9 mouse cellular contexts compared by ENCODE assay signal in the genomic region with DNA sequence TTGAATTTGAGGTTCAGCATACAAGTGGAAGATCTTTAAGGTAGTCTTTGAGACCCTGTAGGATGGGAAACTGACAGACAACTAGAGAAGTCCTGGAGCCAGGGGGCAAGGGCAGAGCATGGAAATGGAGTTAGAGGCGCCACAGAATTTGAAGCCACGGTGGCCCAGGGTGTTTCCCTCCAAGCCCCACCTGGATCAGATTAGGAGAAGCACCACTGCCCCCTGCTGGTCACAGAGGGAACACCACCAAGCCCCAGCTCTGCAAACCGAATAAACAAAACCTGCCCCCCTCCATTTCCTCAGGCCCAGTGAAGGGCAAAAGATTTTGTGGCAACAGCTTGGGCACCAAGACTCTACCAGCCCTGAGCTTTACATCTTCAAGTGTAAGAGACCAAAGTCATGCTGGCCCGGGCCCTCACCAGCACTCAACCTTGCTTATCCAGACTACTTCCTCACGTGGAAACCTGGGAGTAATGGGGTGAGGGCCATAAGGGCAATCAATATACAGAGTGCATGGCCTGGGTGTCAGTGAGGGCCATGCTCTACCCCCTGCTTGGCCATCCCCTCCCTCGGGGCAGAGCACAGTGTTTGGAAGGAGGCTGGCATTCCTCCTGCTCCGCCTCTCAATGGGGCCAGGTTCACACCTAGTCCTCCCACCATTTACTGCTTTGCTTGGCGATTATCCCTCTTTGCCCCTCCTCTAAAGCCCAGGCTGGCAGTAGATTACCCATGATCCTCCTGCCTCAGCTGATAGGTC. TPM values are rescaled to one million over a fixed set of nuclear protein-coding genes. Genes with fewer than 3 reads are reported as not detected.
DNase-seq lines count a peak whose midpoint lies in the region; ATAC-seq and TF ChIP-seq lines count a peak whose summit lies in the region.
"Had no signal": no experiment of that assay in that cellular context is flagged by ENCODE, and none has a peak within 500 bp of the region (broad histone marks: within the 10 kb centered on the region; RNA-seq: fewer than 3 reads in every experiment).

No protein-coding gene starts in this region.

- H3K4me3 ChIP-seq in testis, adult 2 months (ENCODE audit: control insufficient read depth, low read depth, low read length), result no peak overlapping the region
- no peak overlapping the region for H3K4me3 ChIP-seq in cerebellum, adult 2 months (replicated peaks; ENCODE audit: insufficient read depth, low read depth, low read length)
- no peak overlapping the region for H3K4me3 ChIP-seq in forebrain, postnatal 0 days (ENCODE audit: low read depth, low read length)
- H3K4me3 ChIP-seq in limb, embryonic 13.5 days, result 0 out of 2 replicates have a peak overlapping the region, but pooled peaks have one; percentile 26
- H3K4me3 ChIP-seq in midbrain, embryonic 13.5 days (replicated peaks), result 0 out of 2 replicates have a peak overlapping the region, but pooled peaks have one; percentile 3
- peak overlapping the region; percentile 11; the same call in 1 of the 2 replicates for H3K4me3 ChIP-seq in stomach, embryonic 14.5 days (ENCODE audit: low read depth, low read length)
- H3K4me3 ChIP-seq: erythroblast, embryonic 14.5 days had no signal

- H3K4me2 ChIP-seq in forebrain, postnatal 0 days (ENCODE audit: low read depth), result no peak overlapping the region
- peak overlapping the region; percentile 60 for H3K4me2 ChIP-seq in limb, embryonic 13.5 days (replicated peaks)
- H3K4me2 ChIP-seq in midbrain, embryonic 13.5 days (replicated peaks), result peak overlapping the region; percentile 47
- peak overlapping the region; percentile 40 for H3K4me2 ChIP-seq in stomach, embryonic 14.5 days (replicated peaks; ENCODE audit: low read depth, low read length)

- peak overlapping the region; percentile 47; the same call in 1 of the 2 replicates for H3K9ac ChIP-seq in forebrain, postnatal 0 days
- H3K9ac ChIP-seq in limb, embryonic 13.5 days, result peak overlapping the region; percentile 56; the same call in 1 of the 2 replicates
- peak overlapping the region; percentile 61; the same call in 1 of the 2 replicates for H3K9ac ChIP-seq in midbrain, embryonic 13.5 days (replicated peaks)
- no peak overlapping the region for H3K9ac ChIP-seq in stomach, embryonic 14.5 days (replicated peaks; ENCODE audit: low read depth, low read length)

- TF ChIP-seq CTCF in testis, adult 2 months (IDR thresholded peaks at IDR 0.05; ENCODE audit: control insufficient read depth, insufficient read depth, insufficient replicate concordance, low read depth, low read length), result peak; percentile 86
- peak; percentile 94 for TF ChIP-seq CTCF in cerebellum, adult 2 months (IDR thresholded peaks at IDR 0.05; ENCODE audit: borderline replicate concordance, insufficient read depth, low read depth, low read length)
- peak; percentile 94 for TF ChIP-seq CTCF in forebrain, postnatal 0 days (IDR thresholded peaks at IDR 0.05; ENCODE audit: low read depth)

- H3K36me3 ChIP-seq in testis, adult 2 months (ENCODE audit: control insufficient read depth, insufficient read depth, low read length), result no peaks in the 10 kb centered on the region
- peaks cover 10% of the 10 kb centered on the region; the same call in 1 of the 2 replicates for H3K36me3 ChIP-seq in forebrain, postnatal 0 days (ENCODE audit: insufficient read depth)
- peaks cover 6% of the 10 kb centered on the region; the same call in 1 of the 2 replicates for H3K36me3 ChIP-seq in limb, embryonic 13.5 days
- peaks cover 8% of the 10 kb centered on the region for H3K36me3 ChIP-seq in midbrain, embryonic 13.5 days
- H3K36me3 ChIP-seq in stomach, embryonic 14.5 days (ENCODE audit: control insufficient read depth, insufficient read depth, low read length), result no peaks in the 10 kb centered on the region

- no peak for TF ChIP-seq POLR2A in testis, adult 2 months (IDR thresholded peaks at IDR 0.05; ENCODE audit: control insufficient read depth, low read depth, low read length)
- TF ChIP-seq POLR2A in cerebellum, adult 2 months (IDR thresholded peaks at IDR 0.05; ENCODE audit: borderline replicate concordance, insufficient read depth, low read length), result peak; percentile 28; the same call in 1 of the 2 replicates

- peak; percentile 60 for ATAC-seq in forebrain, postnatal 0 days
- ATAC-seq in limb, embryonic 13.5 days (ENCODE audit: low FRiP score, low read depth), result peak; percentile 31; the same call in 1 of the 2 replicates
- peak; percentile 41 for ATAC-seq in midbrain, embryonic 13.5 days
- peak; percentile 19; the same call in 1 of the 2 replicates for ATAC-seq in stomach, embryonic 14.5 days (ENCODE audit: insufficient number of reproducible peaks, insufficient read depth, low FRiP score, low read depth)

- H3K4me1 ChIP-seq in testis, adult 2 months (ENCODE audit: control insufficient read depth, insufficient read depth, low read length), result no peaks in the 10 kb centered on the region
- H3K4me1 ChIP-seq in cerebellum, adult 2 months (ENCODE audit: control insufficient read depth, insufficient read depth, low read length), result peaks cover 25% of the 10 kb centered on the region
- H3K4me1 ChIP-seq in forebrain, postnatal 0 days (ENCODE audit: insufficient read depth), result peaks cover 13% of the 10 kb centered on the region
- peaks cover 31% of the 10 kb centered on the region for H3K4me1 ChIP-seq in limb, embryonic 13.5 days
- H3K4me1 ChIP-seq in midbrain, embryonic 13.5 days (replicated peaks), result peaks cover 65% of the 10 kb centered on the region
- H3K4me1 ChIP-seq in stomach, embryonic 14.5 days (ENCODE audit: control insufficient read depth, insufficient read depth, low read length), result peaks cover 10% of the 10 kb centered on the region; the same call in 1 of the 2 replicates

- no peak for DNase-seq in testis, postnatal 14 days (ENCODE audit: low spot score)
- DNase-seq in cerebellum, adult 2 months, result peak; percentile 75 to 86
- DNase-seq in forebrain, postnatal 0 days, result peak; percentile 90
- DNase-seq in induced T-regulatory cell, adult 2 months (ENCODE audit: low read depth), result peak; percentile 88

- H3K27me3 ChIP-seq in testis, adult 2 months (ENCODE audit: control insufficient read depth, insufficient read depth, low read length), result no peaks in the 10 kb centered on the region
- H3K27me3 ChIP-seq in cerebellum, adult 2 months (ENCODE audit: control insufficient read depth, insufficient read depth, low read length), result no peaks in the 10 kb centered on the region
- no peaks in the 10 kb centered on the region for H3K27me3 ChIP-seq in forebrain, postnatal 0 days (ENCODE audit: insufficient read depth, low read length)
- H3K27me3 ChIP-seq in limb, embryonic 13.5 days, result peaks cover 14% of the 10 kb centered on the region
- H3K27me3 ChIP-seq in midbrain, embryonic 13.5 days, result no peaks in the 10 kb centered on the region
- H3K27me3 ChIP-seq in stomach, embryonic 14.5 days (ENCODE audit: control insufficient read depth, insufficient read depth, low read length), result no peaks in the 10 kb centered on the region

- H3K9me3 ChIP-seq in forebrain, postnatal 0 days (ENCODE audit: low read length), result no peaks in the 10 kb centered on the region
- no peaks in the 10 kb centered on the region for H3K9me3 ChIP-seq in limb, embryonic 13.5 days
- H3K9me3 ChIP-seq in midbrain, embryonic 13.5 days, result no peaks in the 10 kb centered on the region
- no peaks in the 10 kb centered on the region for H3K9me3 ChIP-seq in stomach, embryonic 14.5 days (ENCODE audit: control insufficient read depth, low read depth, low read length)

- 14% methylated on average over 8 of the region's 8 CpGs for WGBS in cerebellum, adult 2 months
- WGBS in forebrain, postnatal 0 days, result 17% methylated on average over 8 of the region's 8 CpGs
- WGBS in limb, embryonic 13.5 days, result 18% methylated on average over 8 of the region's 8 CpGs
- WGBS in midbrain, embryonic 13.5 days, result 24% methylated on average over 8 of the region's 8 CpGs
- 21% methylated on average over 8 of the region's 8 CpGs for whole genome bisulfite sequencing in stomach, embryonic 14.5 days

- H3K27ac ChIP-seq in testis, adult 2 months (ENCODE audit: control insufficient read depth, insufficient read depth, low read depth, low read length), result no peak overlapping the region
- peak overlapping the region; percentile 39 for H3K27ac ChIP-seq in cerebellum, adult 2 months (ENCODE audit: insufficient read depth, low read length)
- peak overlapping the region; percentile 90 for H3K27ac ChIP-seq in forebrain, postnatal 0 days (ENCODE audit: low read depth, low read length)
- 0 out of 2 replicates have a peak overlapping the region, but pooled peaks have one; percentile 52 for H3K27ac ChIP-seq in limb, embryonic 13.5 days
- H3K27ac ChIP-seq in midbrain, embryonic 13.5 days, result peak overlapping the region; percentile 92
- H3K27ac ChIP-seq in stomach, embryonic 14.5 days (ENCODE audit: low read length), result no peak overlapping the region

RNA-seq across cellular contexts. Expression of gene Zfhx2, which starts 12.7 kb away (rescaled TPM):
- polyA plus RNA-seq in testis, adult 2 months (2012; rRNA removed), result 3.8 and 4.4 TPM in 2 replicates
- polyA plus RNA-seq in cerebellum, adult 2 months (2012; rRNA removed), result 10.7 and 11.0 TPM in 2 replicates
- total RNA-seq in forebrain, postnatal 0 days (2014; rRNA removed), result 8.9 and 11.1 TPM in 2 replicates
- polyA plus RNA-seq in forebrain, postnatal 0 days (2015; fragmentation: Nextera tagmentation; extraction: Ambion mirVana), result 2.7 and 7.5 TPM in 2 replicates
- polyA plus RNA-seq in limb, embryonic 13.5 days (2015; fragmentation: Nextera tagmentation; extraction: Ambion mirVana), result 5.6 and 6.2 TPM in 2 replicates
- 35.5 and 39.9 TPM in 2 replicates for polyA plus RNA-seq in midbrain, embryonic 13.5 days (2015; fragmentation: Nextera tagmentation; extraction: Ambion mirVana)
- 6.0 and 6.6 TPM in 2 replicates for polyA plus RNA-seq in stomach, embryonic 14.5 days (2014; fragmentation: Nextera tagmentation; extraction: Ambion mirVana)

RNA-seq across cellular contexts. Expression of gene Thtpa, which starts 15.2 kb away (rescaled TPM):
- polyA plus RNA-seq in testis, adult 2 months (2012; rRNA removed), result 4.6 and 4.9 TPM in 2 replicates
- 12.8 and 13.8 TPM in 2 replicates for polyA plus RNA-seq in cerebellum, adult 2 months (2012; rRNA removed)
- total RNA-seq in forebrain, postnatal 0 days (2014; rRNA removed), result 49.0 and 55.2 TPM in 2 replicates
- 47.2 and 48.0 TPM in 2 replicates for polyA plus RNA-seq in forebrain, postnatal 0 days (2015; fragmentation: Nextera tagmentation; extraction: Ambion mirVana)
- 22.9 and 24.5 TPM in 2 replicates for polyA plus RNA-seq in limb, embryonic 13.5 days (2015; fragmentation: Nextera tagmentation; extraction: Ambion mirVana)
- 32.1 and 35.0 TPM in 2 replicates for polyA plus RNA-seq in midbrain, embryonic 13.5 days (2015; fragmentation: Nextera tagmentation; extraction: Ambion mirVana)
- polyA plus RNA-seq in stomach, embryonic 14.5 days (2014; fragmentation: Nextera tagmentation; extraction: Ambion mirVana), result 19.8 and 25.0 TPM in 2 replicates

RNA-seq across cellular contexts. Expression of gene Ap1g2, which starts 27.0 kb away (rescaled TPM):
- 3.0 and 4.0 TPM in 2 replicates for polyA plus RNA-seq in testis, adult 2 months (2012; rRNA removed)
- polyA plus RNA-seq in cerebellum, adult 2 months (2012; rRNA removed), result 18.6 and 19.1 TPM in 2 replicates
- 11.3 and 12.8 TPM in 2 replicates for total RNA-seq in forebrain, postnatal 0 days (2014; rRNA removed)
- polyA plus RNA-seq in forebrain, postnatal 0 days (2015; fragmentation: Nextera tagmentation; extraction: Ambion mirVana), result 4.2 and 5.5 TPM in 2 replicates
- polyA plus RNA-seq in limb, embryonic 13.5 days (2015; fragmentation: Nextera tagmentation; extraction: Ambion mirVana), result 13.1 and 13.7 TPM in 2 replicates
- 7.9 and 8.2 TPM in 2 replicates for polyA plus RNA-seq in midbrain, embryonic 13.5 days (2015; fragmentation: Nextera tagmentation; extraction: Ambion mirVana)
- 28.7 and 30.8 TPM in 2 replicates for polyA plus RNA-seq in stomach, embryonic 14.5 days (2014; fragmentation: Nextera tagmentation; extraction: Ambion mirVana)

RNA-seq across cellular contexts. Expression of gene Jph4, which starts 37.3 kb away (rescaled TPM):
- 6.6 and 7.4 TPM in 2 replicates for polyA plus RNA-seq in testis, adult 2 months (2012; rRNA removed)
- 204 and 227 TPM in 2 replicates for polyA plus RNA-seq in cerebellum, adult 2 months (2012; rRNA removed)
- 156 and 160 TPM in 2 replicates for total RNA-seq in forebrain, postnatal 0 days (2014; rRNA removed)
- 47.4 and 55.3 TPM in 2 replicates for polyA plus RNA-seq in forebrain, postnatal 0 days (2015; fragmentation: Nextera tagmentation; extraction: Ambion mirVana)
- 1.9 and 2.2 TPM in 2 replicates for polyA plus RNA-seq in limb, embryonic 13.5 days (2015; fragmentation: Nextera tagmentation; extraction: Ambion mirVana)
- polyA plus RNA-seq in midbrain, embryonic 13.5 days (2015; fragmentation: Nextera tagmentation; extraction: Ambion mirVana), result 18.2 and 19.9 TPM in 2 replicates
- polyA plus RNA-seq in stomach, embryonic 14.5 days (2014; fragmentation: Nextera tagmentation; extraction: Ambion mirVana), result 2.6 and 2.7 TPM in 2 replicates
- polyA plus RNA-seq: erythroblast, embryonic 14.5 days had no signal

Comparison
In these comparisons a context has a peak if more than half of its experiments do, and no peak if none do; other contexts are left out.
1. H3K27ac ChIP-seq: peak in cerebellum, adult 2 months (single experiment), forebrain, postnatal 0 days (single experiment), limb, embryonic 13.5 days (single experiment) and midbrain, embryonic 13.5 days (single experiment); none in testis, adult 2 months (single experiment) and stomach, embryonic 14.5 days (single experiment).
2. H3K4me3 ChIP-seq: peak in limb, embryonic 13.5 days (single experiment), midbrain, embryonic 13.5 days (single experiment) and stomach, embryonic 14.5 days (single experiment); none in testis, adult 2 months (single experiment), cerebellum, adult 2 months (single experiment) and forebrain, postnatal 0 days (single experiment).
3. Peak in every context shown above with its lines, with median percentiles within 50 percentile points of each other: CTCF ChIP-seq and ATAC-seq.